ENCODE assay signal across 8 mouse cellular contexts in the genomic region with DNA sequence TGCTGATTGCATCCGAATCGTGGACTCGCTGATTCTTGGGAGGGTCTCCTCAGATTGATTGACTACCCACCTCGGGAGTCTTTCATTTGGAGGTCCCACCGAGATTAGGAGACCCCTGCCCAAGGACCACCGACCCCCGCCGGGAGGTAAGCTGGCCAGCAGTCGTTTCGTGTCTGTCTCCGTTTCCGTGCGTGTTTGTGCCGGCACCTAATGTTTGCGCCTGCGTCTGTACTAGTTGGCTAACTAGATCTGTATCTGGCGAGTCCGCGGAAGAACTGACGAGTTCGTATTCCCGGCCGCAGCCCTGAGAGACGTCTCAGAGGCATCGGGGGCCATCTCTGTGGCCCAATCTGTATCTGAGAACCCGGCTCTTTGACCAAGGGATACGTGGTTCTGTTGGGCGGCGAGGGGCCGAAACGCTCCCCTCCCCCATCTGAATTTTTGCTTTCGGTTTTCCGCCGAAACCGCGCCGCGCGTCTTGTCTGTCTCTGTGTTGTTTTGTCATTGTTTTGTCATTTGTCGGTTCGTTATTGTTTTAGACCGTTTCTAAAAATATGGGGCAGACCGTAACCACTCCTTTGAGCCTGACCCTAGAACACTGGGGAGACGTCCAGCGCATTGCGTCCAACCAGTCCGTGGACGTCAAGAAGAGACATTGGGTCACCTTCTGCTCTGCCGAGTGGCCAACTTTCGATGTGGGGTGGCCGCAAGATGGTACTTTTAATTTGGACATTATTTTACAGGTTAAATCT.
DNase-seq lines count a peak whose midpoint lies in the region; ATAC-seq and TF ChIP-seq lines count a peak whose summit lies in the region.
"Not testable (repeated sequence)": the region's sequence is repeated elsewhere in the genome, so short reads cannot be mapped to it uniquely, and the experiment has no call there.

No protein-coding gene starts in this region.

- ATAC-seq in hindbrain, embryonic 16.5 days; liver, postnatal 0 days; stomach, embryonic 16.5 days (ENCODE audit: insufficient read depth, low FRiP score): not testable (repeated sequence)

- not testable (repeated sequence) for H3K4me1 ChIP-seq in embryonic facial prominence, embryonic 10.5 days; hindbrain, embryonic 16.5 days (ENCODE audit: control insufficient read depth, insufficient read depth, low read depth, low read length); liver, postnatal 0 days (ENCODE audit: insufficient read depth); stomach, embryonic 16.5 days (ENCODE audit: control insufficient read depth, insufficient read depth, low read length)

- not testable (repeated sequence) for H3K36me3 ChIP-seq in embryonic facial prominence, embryonic 10.5 days (replicated peaks); hindbrain, embryonic 16.5 days (ENCODE audit: control insufficient read depth, insufficient read depth, low read length); liver, postnatal 0 days (replicated peaks; ENCODE audit: insufficient read depth, low read length); stomach, embryonic 16.5 days (ENCODE audit: control insufficient read depth, insufficient read depth, low read length)

- TF ChIP-seq CTCF in layer of hippocampus, adult 2 months (conservative IDR thresholded peaks at IDR 0.05); liver, postnatal 0 days (IDR thresholded peaks at IDR 0.05; ENCODE audit: low read depth): not testable (repeated sequence)

- H3K27me3 ChIP-seq in embryonic facial prominence, embryonic 10.5 days (replicated peaks; ENCODE audit: low read depth, poor library complexity, severe bottlenecking); hindbrain, embryonic 16.5 days (replicated peaks; ENCODE audit: control insufficient read depth, insufficient read depth, low read length); liver, postnatal 0 days (ENCODE audit: insufficient read depth, low read length); stomach, embryonic 16.5 days (ENCODE audit: control insufficient read depth, insufficient read depth, low read length): not testable (repeated sequence)

- H3K4me3 ChIP-seq in embryonic facial prominence, embryonic 10.5 days, result peak overlapping the region; percentile 46
- peak overlapping the region; percentile 33 for H3K4me3 ChIP-seq in hindbrain, embryonic 16.5 days (ENCODE audit: low read length)
- peak overlapping the region; percentile 37 for H3K4me3 ChIP-seq in layer of hippocampus, adult 2 months
- H3K4me3 ChIP-seq in liver, postnatal 0 days (ENCODE audit: low read depth, low read length), result peak overlapping the region; percentile 47
- H3K4me3 ChIP-seq in stomach, embryonic 16.5 days (replicated peaks; ENCODE audit: low read length), result peak overlapping the region; percentile 42

- not testable (repeated sequence) for H3K27ac ChIP-seq in embryonic facial prominence, embryonic 10.5 days (replicated peaks); hindbrain, embryonic 16.5 days (ENCODE audit: low read depth, low read length); layer of hippocampus, adult 2 months; liver, postnatal 0 days (ENCODE audit: low read depth); stomach, embryonic 16.5 days (ENCODE audit: low read length)

- not testable (repeated sequence) for H3K9ac ChIP-seq in hindbrain, embryonic 16.5 days (ENCODE audit: low read depth, low read length); stomach, embryonic 16.5 days (ENCODE audit: low read length)
- H3K9ac ChIP-seq in liver, postnatal 0 days (replicated peaks), result peak overlapping the region; percentile 44; the same call in 1 of the 2 replicates

- 74% methylated on average over 51 of the region's 51 CpGs for WGBS in embryonic facial prominence, embryonic 10.5 days
- 74% methylated on average over 49 of the region's 51 CpGs for WGBS in hindbrain, embryonic 16.5 days
- WGBS in liver, postnatal 0 days (ENCODE audit: insufficient replicate concordance), result 56% methylated on average over 47 of the region's 51 CpGs
- WGBS in stomach, embryonic 16.5 days, result 68% methylated on average over 50 of the region's 51 CpGs

- not testable (repeated sequence) for TF ChIP-seq EP300 in liver, postnatal 0 days (IDR thresholded peaks at IDR 0.05; ENCODE audit: low read depth)

- peak; percentile 30 for DNase-seq in adrenal gland, postnatal 10 days
- DNase-seq in embryonic facial prominence, embryonic 10.5 days (ENCODE audit: low spot score); layer of hippocampus, adult 2 months (ENCODE audit: low spot score in 2 of 2): not testable (repeated sequence)
- peak; percentile 93 for DNase-seq in heart, adult 11 months
- peak; percentile 27 for DNase-seq in liver, postnatal 0 days
- peak; percentile 30 for DNase-seq in naive thymus-derived CD4-positive, alpha-beta T cell, adult 2 months (ENCODE audit: low read depth)

- peaks cover 26% of the 10 kb centered on the region for H3K9me3 ChIP-seq in embryonic facial prominence, embryonic 10.5 days
- peaks cover 21% of the 10 kb centered on the region for H3K9me3 ChIP-seq in hindbrain, embryonic 16.5 days (ENCODE audit: control insufficient read depth, low read length)
- not testable (repeated sequence) for H3K9me3 ChIP-seq in liver, postnatal 0 days (ENCODE audit: low read length); stomach, embryonic 16.5 days (replicated peaks; ENCODE audit: control insufficient read depth, low read length)

- H3K4me2 ChIP-seq in hindbrain, embryonic 16.5 days (ENCODE audit: low read length), result peak overlapping the region; percentile 39
- peak overlapping the region; percentile 52 for H3K4me2 ChIP-seq in liver, postnatal 0 days (ENCODE audit: low read depth, low read length)
- H3K4me2 ChIP-seq in stomach, embryonic 16.5 days (ENCODE audit: low read depth, low read length), result peak overlapping the region; percentile 34; the same call in 1 of the 2 replicates
